Mouse (Mus musculus) CD4-positive, CD25-positive, alpha-beta regulatory T cell (primary cell): ENCODE results near the gene Olfr155. TPM values are rescaled to one million over a fixed set of nuclear protein-coding genes. Genes with fewer than 3 reads are reported as not detected.

Experiments used
- polyA plus RNA-seq: library from polyadenylated mRNA; unstranded; fragments of 100-300 nt; shearing (Covaris generic); gene quantifications from one replicate; pipeline ENCODE4 v1.2.1, GENCODE M21; 2017

Gene Olfr155
- not detected for polyA plus RNA-seq

GRCm38 (mm10) chr4:43851265-43851664 is at the start of gene Olfr155:
Olfr155 (plus strand) TSS chr4:43851565.

GRCm38 (mm10) chr4:43823845-43824337 is 27.5 kb upstream of the Olfr155 start, which contains the start of gene Olfr156:
Olfr156 (minus strand) TSS chr4:43823895.

GRCm38 (mm10) chr4:43840101-43840500 is 11.3 kb upstream of the Olfr155 start, which contains the start of gene Olfr157:
Olfr157 (minus strand) TSS chr4:43840201.

GRCm38 (mm10) chr4:43875160-43875918 is 24.0 kb downstream of the Olfr155 start, which contains the start of gene Reck:
Reck (plus strand) TSS chr4:43875530.

Other genes with a start within 250 kb of the Olfr155 start
- gene Npr2, start 219.6 kb upstream of the Olfr155 start, polyA plus RNA-seq: not detected
- gene Spag8, start 198.0 kb upstream of the Olfr155 start, polyA plus RNA-seq: 0.39 TPM
- 73.0 TPM for gene Hint2, start 195.1 kb upstream of the Olfr155 start, polyA plus RNA-seq
- 2.1 TPM for gene Tmem8b, start 182.6 kb upstream of the Olfr155 start, polyA plus RNA-seq
- gene Fam221b, start 182.4 kb upstream of the Olfr155 start, polyA plus RNA-seq: 1.2 TPM
- gene Olfr70, start 150.8 kb upstream of the Olfr155 start, polyA plus RNA-seq: not detected
- not detected for gene Olfr71, start 141.3 kb upstream of the Olfr155 start, polyA plus RNA-seq
- not detected for gene Hrct1, start 124.4 kb upstream of the Olfr155 start, polyA plus RNA-seq
- gene Spaar, start 121.5 kb upstream of the Olfr155 start, polyA plus RNA-seq: 0.11 TPM
- gene Olfr159, start 80.6 kb upstream of the Olfr155 start, polyA plus RNA-seq: not detected
- gene Olfr156, start 27.7 kb upstream of the Olfr155 start, polyA plus RNA-seq: not detected
- 0.10 TPM for gene Olfr157, start 11.4 kb upstream of the Olfr155 start, polyA plus RNA-seq
- 6.3 TPM for gene Reck, start 24.0 kb downstream of the Olfr155 start, polyA plus RNA-seq
- 219 TPM for gene Glipr2, start 105.8 kb downstream of the Olfr155 start, polyA plus RNA-seq
- not detected for gene Ccin, start 131.9 kb downstream of the Olfr155 start, polyA plus RNA-seq
- gene Clta, start 152.9 kb downstream of the Olfr155 start, polyA plus RNA-seq: 155 TPM
- gene Gne, start 232.6 kb downstream of the Olfr155 start, polyA plus RNA-seq: 56.0 TPM